Mouse (Mus musculus) lung, postnatal 0 days (tissue): ENCODE measurements at regions not wholly inside any gene's neighbourhood (a gene's known extent, or its start where the extent isn't known, plus 50 kb on each side); places are given as distances from the start of the nearest gene placed in this dataset.
"Not testable (repeated sequence)": the region's sequence is repeated elsewhere in the genome, so short reads cannot be mapped to it uniquely, and the experiment has no call there.

Experiments
- ATAC-seq: fragments of 200-750 bp; cut with Nextera tagmentation; 2 replicates; pipeline ENCODE4 v1.8.0; 2017; ENCODE audit warnings: moderate library complexity
- DNase-seq: peaks from one replicate; pipeline ENCODE4 v3.0.0-alpha.2; 2016; ENCODE audit warnings: low spot score
- H3K27ac ChIP-seq: fragments of 300-500 bp; sonication (generic); 2 replicates; pipeline ENCODE4 v1.5.1; 2014; ENCODE audit warnings: antibody characterized with exemption, mild to moderate bottlenecking, low read length, mixed read lengths
- H3K27me3 ChIP-seq: fragments of 300-500 bp; sonication (generic); replicated peaks from 2 replicates; pipeline ENCODE4 v1.6.1; 2014; ENCODE audit warnings: low read length, mixed read lengths; ENCODE audit not compliant: insufficient read depth
- H3K36me3 ChIP-seq: fragments of 300-500 bp; sonication (generic); 2 replicates; pipeline ENCODE4 v1.6.1; 2014; ENCODE audit warnings: low read length, mixed read lengths; ENCODE audit not compliant: insufficient read depth
- H3K4me1 ChIP-seq: fragments of 300-500 bp; sonication (generic); 2 replicates; pipeline ENCODE4 v1.6.1; 2014; ENCODE audit warnings: antibody characterized with exemption, low read depth, low read length, mixed read lengths; ENCODE audit not compliant: insufficient read depth
- H3K4me2 ChIP-seq: fragments of 300-500 bp; sonication (generic); replicated peaks from 2 replicates; pipeline ENCODE4 v1.6.1; 2014; ENCODE audit warnings: low read depth, mild to moderate bottlenecking, low read length, moderate library complexity, mixed read lengths
- H3K4me3 ChIP-seq: fragments of 300-500 bp; sonication (generic); 2 replicates; pipeline ENCODE4 v1.5.1; 2014; ENCODE audit warnings: low read depth, low read length
- H3K9ac ChIP-seq: fragments of 300-500 bp; sonication (generic); replicated peaks from 2 replicates; pipeline ENCODE4 v1.6.1; 2014; ENCODE audit warnings: low read depth, mild to moderate bottlenecking
- H3K9me3 ChIP-seq: fragments of 300-500 bp; sonication (generic); 2 replicates; pipeline ENCODE4 v1.6.1; 2016; ENCODE audit warnings: low read length, mixed read lengths
- CTCF ChIP-seq: IDR thresholded peaks from 2 replicates; pipeline ENCODE4 v1.5.1; 2016; ENCODE audit warnings: antibody characterized with exemption, mild to moderate bottlenecking
- EP300 ChIP-seq: IDR thresholded peaks from 2 replicates; pipeline ENCODE4 v1.6.1; 2016; ENCODE audit warnings: antibody characterized with exemption, mild to moderate bottlenecking, control low read depth
- WGBS: fragments of 180-500 bp; shearing (Covaris S2); extraction: QIAGEN DNeasy Blood & Tissue Kit; methylation state at CpG from one replicate; pipeline ENCODE4 v1.1.7; 2014; 5-methylcytosine and 5-hydroxymethylcytosine counted together

GRCm38 (mm10) chr11:41644725-41645501 is 355.7 kb downstream of the Gabrg2 start:
- ATAC-seq (peak; percentile 83), DNase-seq (peak; percentile 47)
- TF ChIP-seq EP300: no peak
- TF ChIP-seq CTCF: no peak
- H3K4me3 ChIP-seq: no peak overlapping the region
- no peaks in the 10 kb centered on the region for H3K27me3 ChIP-seq
- no peak overlapping the region for H3K4me2 ChIP-seq
- H3K27ac ChIP-seq: no peak overlapping the region
- 32% methylated on average over 7 of the region's 7 CpGs for whole genome bisulfite sequencing
- H3K9ac ChIP-seq: no peak overlapping the region
- no peaks in the 10 kb centered on the region for H3K4me1 ChIP-seq
- no peaks in the 10 kb centered on the region for H3K36me3 ChIP-seq
- H3K9me3 ChIP-seq: no peaks in the 10 kb centered on the region

- no peak overlapping the region for H3K9ac ChIP-seq
- H3K9me3 ChIP-seq: no peaks in the 10 kb centered on the region
- DNase-seq (no peak), ATAC-seq (no peak)
- no peak overlapping the region for H3K4me3 ChIP-seq
- H3K4me2 ChIP-seq: no peak overlapping the region
- no peaks in the 10 kb centered on the region for H3K27me3 ChIP-seq
- 80% methylated on average over 3 of the region's 3 CpGs for WGBS
- TF ChIP-seq EP300: no peak
- no peak for TF ChIP-seq CTCF
- no peaks in the 10 kb centered on the region for H3K4me1 ChIP-seq
- no peak overlapping the region for H3K27ac ChIP-seq
- H3K36me3 ChIP-seq: no peaks in the 10 kb centered on the region
Measured at GRCm38 (mm10) chr11:41644083-41644482, 356.6 kb downstream of the Gabrg2 start.

- Histone ChIP-seq H3K27me3 (no peaks in the 10 kb centered on the region), H3K9me3 (no peaks in the 10 kb centered on the region), H3K4me3 (no peak overlapping the region), H3K9ac (no peak overlapping the region), H3K27ac (no peak overlapping the region), H3K4me1 (no peaks in the 10 kb centered on the region), H3K4me2 (no peak overlapping the region), H3K36me3 (no peaks in the 10 kb centered on the region)
- no peak for TF ChIP-seq CTCF
- no peak for TF ChIP-seq EP300
- 73% methylated on average over 1 of the region's 1 CpGs for WGBS
- ATAC-seq (peak; percentile 61), DNase-seq (peak; percentile 68)
Measured at GRCm38 (mm10) chr11:41599006-41599405, 401.7 kb downstream of the Gabrg2 start.

- DNase-seq (peak; percentile 49), ATAC-seq (no peak)
- no peak for TF ChIP-seq CTCF
- TF ChIP-seq EP300: no peak
- no peaks in the 10 kb centered on the region for H3K9me3 ChIP-seq
- no peak overlapping the region for H3K4me2 ChIP-seq
- no peaks in the 10 kb centered on the region for H3K36me3 ChIP-seq
- no peaks in the 10 kb centered on the region for H3K27me3 ChIP-seq
- 38% methylated on average over 6 of the region's 6 CpGs for WGBS
- H3K4me3 ChIP-seq: no peak overlapping the region
- no peaks in the 10 kb centered on the region for H3K4me1 ChIP-seq
- H3K27ac ChIP-seq: no peak overlapping the region
- H3K9ac ChIP-seq: no peak overlapping the region
Measured at GRCm38 (mm10) chr11:41598431-41598830, 402.2 kb downstream of the Gabrg2 start.

DNA sequence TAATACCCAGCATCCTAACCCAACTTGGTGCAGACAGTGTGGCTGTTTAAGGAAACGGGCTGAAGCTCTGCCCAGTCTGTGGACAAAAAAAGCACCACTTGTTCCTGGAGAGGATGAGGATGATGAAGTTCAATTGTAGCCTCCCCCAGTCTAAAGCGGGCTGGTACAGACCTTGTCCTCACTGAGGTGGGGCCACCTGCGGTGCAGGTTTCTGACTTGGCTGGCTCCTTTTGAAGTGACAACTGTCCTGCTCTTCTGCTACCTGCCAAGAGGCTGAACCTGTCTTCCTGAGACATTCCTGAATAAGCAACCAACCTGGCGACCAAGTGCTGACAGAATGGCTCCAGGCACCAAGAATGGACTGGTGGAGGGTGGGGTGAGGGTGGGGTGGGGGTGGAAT is 409.2 kb downstream of the Gabrg2 start:
- not testable (repeated sequence) for H3K27me3 ChIP-seq, H3K4me3 ChIP-seq, H3K36me3 ChIP-seq, H3K9ac ChIP-seq, H3K4me2 ChIP-seq, DNase-seq, H3K9me3 ChIP-seq, H3K4me1 ChIP-seq, ATAC-seq, H3K27ac ChIP-seq
- WGBS: 62% methylated on average over 4 of the region's 4 CpGs
